Mouse (Mus musculus): ENCODE data around the gene Kif9. TPM values are rescaled to one million over a fixed set of nuclear protein-coding genes. Genes with fewer than 3 reads are reported as not detected.

Gene Kif9
- total and polyA plus RNA-seq, 3 experiments: 0.10 to 2.1 (median 2.0) TPM

GRCm38 (mm10) chr9:110448356-110448755 lies 28.4 kb upstream of the Kif9 start:
- TF ChIP-seq GATA2 (IDR thresholded peaks at IDR 0.05; ENCODE audit: borderline replicate concordance, low read depth, low read length) (no peak), POLR2AphosphoS5 (IDR thresholded peaks at IDR 0.05; ENCODE audit: insufficient replicate concordance, low read depth, low read length) (no peak), TAL1 (conservative IDR thresholded peaks at IDR 0.05; ENCODE audit: low read depth, low read length) (no peak), GATA1 (IDR thresholded peaks at IDR 0.05; ENCODE audit: borderline replicate concordance, low read length) (no peak), CTCF (IDR thresholded peaks at IDR 0.05; ENCODE audit: low read depth, low read length) (no peak)
- H3K4me1 ChIP-seq (ENCODE audit: insufficient read depth, low read depth, low read length): peaks cover 9% of the 10 kb centered on the region
- DNase-seq (ENCODE audit: low spot score): no peak
- H3K9me3 ChIP-seq (replicated peaks): no peaks in the 10 kb centered on the region
- peaks cover 52% of the 10 kb centered on the region for H3K36me3 ChIP-seq (replicated peaks)
- no peak for ATAC-seq (ENCODE audit: extremely low read depth, insufficient number of reproducible peaks, low FRiP score, poor library complexity, severe bottlenecking)
- H3K4me3 ChIP-seq (ENCODE audit: low read depth, low read length): no peak overlapping the region
- no peaks in the 10 kb centered on the region for H3K27me3 ChIP-seq (ENCODE audit: insufficient read depth, low read length)

GRCm38 (mm10) chr9:110448857-110449617 lies 27.7 kb upstream of the Kif9 start:
- no peaks in the 10 kb centered on the region for H3K9me3 ChIP-seq (replicated peaks)
- 0 out of 2 replicates have a peak, but pooled peaks have one; percentile 4 for ATAC-seq (ENCODE audit: extremely low read depth, insufficient number of reproducible peaks, low FRiP score, poor library complexity, severe bottlenecking)
- TF ChIP-seq CTCF (IDR thresholded peaks at IDR 0.05; ENCODE audit: low read depth, low read length) (peak; percentile 63; the same call in 1 of the 2 replicates), POLR2AphosphoS5 (IDR thresholded peaks at IDR 0.05; ENCODE audit: insufficient replicate concordance, low read depth, low read length) (no peak)
- H3K36me3 ChIP-seq (replicated peaks): peaks cover 54% of the 10 kb centered on the region
- DNase-seq (ENCODE audit: low spot score): peak; percentile 60
- peaks cover 9% of the 10 kb centered on the region for H3K4me1 ChIP-seq (ENCODE audit: insufficient read depth, low read depth, low read length)
- H3K27me3 ChIP-seq (ENCODE audit: insufficient read depth, low read length): no peaks in the 10 kb centered on the region
- peak overlapping the region; percentile 23; the same call in 1 of the 2 replicates for H3K4me3 ChIP-seq (ENCODE audit: low read depth, low read length)

GRCm38 (mm10) chr9:110452523-110452922 lies 24.2 kb upstream of the Kif9 start:
- Histone ChIP-seq H3K9me3 (replicated peaks) (no peaks in the 10 kb centered on the region), H3K4me1 (ENCODE audit: insufficient read depth, low read depth, low read length) (peaks cover 19% of the 10 kb centered on the region), H3K27me3 (ENCODE audit: insufficient read depth, low read length) (no peaks in the 10 kb centered on the region), H3K4me3 (ENCODE audit: low read depth, low read length) (no peak overlapping the region), H3K36me3 (replicated peaks) (peaks cover 60% of the 10 kb centered on the region)
- TF ChIP-seq GATA1 (IDR thresholded peaks at IDR 0.05; ENCODE audit: borderline replicate concordance, low read length): no peak
- no peak for DNase-seq (ENCODE audit: low spot score)
- ATAC-seq (ENCODE audit: extremely low read depth, insufficient number of reproducible peaks, low FRiP score, poor library complexity, severe bottlenecking): no peak

GRCm38 (mm10) chr9:110457926-110458325 lies 18.8 kb upstream of the Kif9 start:
- TF ChIP-seq GATA1 (IDR thresholded peaks at IDR 0.05; ENCODE audit: borderline replicate concordance, low read length) (no peak), GATA2 (IDR thresholded peaks at IDR 0.05; ENCODE audit: borderline replicate concordance, low read depth, low read length) (no peak), POLR2AphosphoS5 (IDR thresholded peaks at IDR 0.05; ENCODE audit: insufficient replicate concordance, low read depth, low read length) (no peak), TAL1 (conservative IDR thresholded peaks at IDR 0.05; ENCODE audit: low read depth, low read length) (no peak), CTCF (IDR thresholded peaks at IDR 0.05; ENCODE audit: low read depth, low read length) (no peak)
- Histone ChIP-seq H3K9me3 (replicated peaks) (no peaks in the 10 kb centered on the region), H3K27me3 (ENCODE audit: insufficient read depth, low read length) (no peaks in the 10 kb centered on the region), H3K36me3 (replicated peaks) (peaks cover 53% of the 10 kb centered on the region), H3K4me3 (ENCODE audit: low read depth, low read length) (no peak overlapping the region), H3K4me1 (ENCODE audit: insufficient read depth, low read depth, low read length) (peaks cover 59% of the 10 kb centered on the region)
- ATAC-seq (ENCODE audit: extremely low read depth, insufficient number of reproducible peaks, low FRiP score, poor library complexity, severe bottlenecking): no peak
- DNase-seq (ENCODE audit: low spot score): no peak

GRCm38 (mm10) chr9:110459145-110459727 lies 17.5 kb upstream of the Kif9 start:
- Histone ChIP-seq H3K27me3 (ENCODE audit: insufficient read depth, low read length) (no peaks in the 10 kb centered on the region), H3K4me3 (ENCODE audit: low read depth, low read length) (no peak overlapping the region; the same call in 1 of the 2 replicates), H3K36me3 (replicated peaks) (peaks cover 49% of the 10 kb centered on the region), H3K4me1 (ENCODE audit: insufficient read depth, low read depth, low read length) (peaks cover 70% of the 10 kb centered on the region), H3K9me3 (replicated peaks) (no peaks in the 10 kb centered on the region)
- ATAC-seq (ENCODE audit: extremely low read depth, insufficient number of reproducible peaks, low FRiP score, poor library complexity, severe bottlenecking): peak; percentile 82
- TF ChIP-seq POLR2AphosphoS5 (IDR thresholded peaks at IDR 0.05; ENCODE audit: insufficient replicate concordance, low read depth, low read length) (no peak), TAL1 (conservative IDR thresholded peaks at IDR 0.05; ENCODE audit: low read depth, low read length) (no peak), GATA2 (IDR thresholded peaks at IDR 0.05; ENCODE audit: borderline replicate concordance, low read depth, low read length) (no peak), CTCF (IDR thresholded peaks at IDR 0.05; ENCODE audit: low read depth, low read length) (no peak), GATA1 (IDR thresholded peaks at IDR 0.05; ENCODE audit: borderline replicate concordance, low read length) (no peak)
- DNase-seq (ENCODE audit: low spot score): peak; percentile 72

- Histone ChIP-seq H3K27me3 (ENCODE audit: insufficient read depth, low read length) (no peaks in the 10 kb centered on the region), H3K36me3 (replicated peaks) (peaks cover 45% of the 10 kb centered on the region), H3K4me3 (ENCODE audit: low read depth, low read length) (no peak overlapping the region), H3K9me3 (replicated peaks) (no peaks in the 10 kb centered on the region), H3K4me1 (ENCODE audit: insufficient read depth, low read depth, low read length) (peaks cover 71% of the 10 kb centered on the region)
- no peak for DNase-seq (ENCODE audit: low spot score)
- no peak for TF ChIP-seq TAL1 (conservative IDR thresholded peaks at IDR 0.05; ENCODE audit: low read depth, low read length)
- TF ChIP-seq GATA1 (IDR thresholded peaks at IDR 0.05; ENCODE audit: borderline replicate concordance, low read length): no peak
- no peak for TF ChIP-seq CTCF (IDR thresholded peaks at IDR 0.05; ENCODE audit: low read depth, low read length)
- no peak for TF ChIP-seq POLR2AphosphoS5 (IDR thresholded peaks at IDR 0.05; ENCODE audit: insufficient replicate concordance, low read depth, low read length)
- no peak for TF ChIP-seq GATA2 (IDR thresholded peaks at IDR 0.05; ENCODE audit: borderline replicate concordance, low read depth, low read length)
- no peak for ATAC-seq (ENCODE audit: extremely low read depth, insufficient number of reproducible peaks, low FRiP score, poor library complexity, severe bottlenecking)
Observed at GRCm38 (mm10) chr9:110460884-110461815, 15.6 kb upstream of the Kif9 start.
